Mouse (Mus musculus) heart, postnatal 4 days (tissue): ENCODE results near the gene Sf1. TPM values are rescaled to one million over a fixed set of nuclear protein-coding genes. Genes with fewer than 3 reads are reported as not detected.
A peak's percentile ranks its signal among the peaks of the same experiment; 100 is the strongest.

Experiments
- DNase-seq: peaks from one replicate; pipeline ENCODE4 v3.0.0; 2021
- total RNA-seq, 2 experiments: library from RNA; stranded (reverse); gene quantifications; 2 replicates each; pipeline ENCODE4 v1.2.3; 2021

The Sf1 gene
- total RNA-seq, 2 experiments from 2014 or later = 181 to 188 TPM

DNA sequence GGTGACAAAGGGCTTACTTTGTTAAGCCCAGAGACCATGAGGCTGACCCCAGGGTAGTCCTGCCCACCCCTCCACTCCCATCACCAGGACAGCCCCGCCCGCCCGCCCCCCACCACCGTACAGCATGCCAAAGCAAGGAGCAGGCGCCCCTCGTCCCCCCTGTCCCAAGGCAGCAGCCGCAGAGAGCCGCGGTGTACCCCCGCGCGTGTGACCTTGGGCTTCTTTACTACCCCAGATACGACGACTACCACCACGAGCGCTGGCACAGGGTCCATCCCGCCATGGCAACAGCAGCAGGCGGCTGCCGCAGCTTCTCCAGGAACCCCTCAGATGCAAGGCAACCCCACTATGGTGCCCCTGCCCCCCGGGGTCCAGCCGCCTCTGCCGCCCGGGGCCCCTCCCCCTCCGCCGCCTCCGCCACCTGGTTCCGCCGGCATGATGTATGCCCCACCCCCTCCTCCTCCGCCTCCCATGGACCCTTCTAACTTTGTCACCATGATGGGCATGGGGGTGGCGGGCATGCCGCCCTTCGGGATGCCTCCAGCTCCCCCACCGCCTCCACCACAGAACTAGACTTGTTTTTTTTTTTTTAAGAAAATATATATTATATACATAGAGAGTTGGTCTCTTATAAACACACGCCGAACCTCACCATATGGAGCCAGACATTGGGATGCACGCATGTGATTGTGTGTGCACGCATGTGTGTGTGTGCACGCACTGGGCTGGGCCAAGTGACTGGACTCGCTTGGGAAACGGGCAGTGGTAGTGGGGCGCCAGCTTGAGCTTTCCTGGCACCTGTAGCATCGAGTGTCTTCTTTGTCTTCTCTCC is 12.1 kb downstream of the Sf1 start:
- DNase-seq = no peak

DNA sequence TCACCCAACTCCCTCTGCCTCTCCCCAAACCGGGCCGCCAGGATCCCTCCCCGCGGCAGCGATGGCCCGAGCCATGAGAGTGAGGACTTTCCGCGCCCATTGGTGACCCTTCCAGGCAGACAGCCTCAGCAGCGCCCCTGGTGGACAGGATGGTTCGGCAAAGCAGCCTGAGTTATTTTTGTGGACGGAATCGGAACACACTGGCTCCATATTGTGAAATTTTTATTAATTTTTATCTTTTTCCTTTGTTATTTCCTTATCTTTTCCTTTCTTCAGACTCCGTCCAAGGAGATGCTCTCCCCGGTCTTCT is 12.7 kb downstream of the Sf1 start:
- DNase-seq = peak; percentile 79

DNA sequence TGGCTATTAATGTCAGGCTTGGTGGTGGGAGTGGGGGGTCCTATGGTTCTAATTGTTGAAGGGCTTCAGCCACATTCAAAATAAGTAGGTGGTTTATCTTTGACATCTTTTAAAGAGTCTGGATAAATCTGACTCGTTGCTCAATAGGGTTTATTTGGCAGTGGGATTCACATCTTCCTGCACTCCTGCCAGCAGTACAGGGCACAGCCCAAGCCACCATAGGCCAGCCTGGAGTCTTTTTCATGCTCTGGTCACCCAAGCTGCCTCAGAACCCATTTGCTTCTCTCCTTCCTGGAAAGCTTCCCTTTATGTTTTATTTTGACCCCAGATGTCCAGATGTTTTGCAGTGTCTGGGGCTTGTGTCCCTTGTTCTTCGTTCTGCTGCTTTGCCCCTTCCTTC is 13.2 kb downstream of the Sf1 start:
- DNase-seq = no peak

DNA sequence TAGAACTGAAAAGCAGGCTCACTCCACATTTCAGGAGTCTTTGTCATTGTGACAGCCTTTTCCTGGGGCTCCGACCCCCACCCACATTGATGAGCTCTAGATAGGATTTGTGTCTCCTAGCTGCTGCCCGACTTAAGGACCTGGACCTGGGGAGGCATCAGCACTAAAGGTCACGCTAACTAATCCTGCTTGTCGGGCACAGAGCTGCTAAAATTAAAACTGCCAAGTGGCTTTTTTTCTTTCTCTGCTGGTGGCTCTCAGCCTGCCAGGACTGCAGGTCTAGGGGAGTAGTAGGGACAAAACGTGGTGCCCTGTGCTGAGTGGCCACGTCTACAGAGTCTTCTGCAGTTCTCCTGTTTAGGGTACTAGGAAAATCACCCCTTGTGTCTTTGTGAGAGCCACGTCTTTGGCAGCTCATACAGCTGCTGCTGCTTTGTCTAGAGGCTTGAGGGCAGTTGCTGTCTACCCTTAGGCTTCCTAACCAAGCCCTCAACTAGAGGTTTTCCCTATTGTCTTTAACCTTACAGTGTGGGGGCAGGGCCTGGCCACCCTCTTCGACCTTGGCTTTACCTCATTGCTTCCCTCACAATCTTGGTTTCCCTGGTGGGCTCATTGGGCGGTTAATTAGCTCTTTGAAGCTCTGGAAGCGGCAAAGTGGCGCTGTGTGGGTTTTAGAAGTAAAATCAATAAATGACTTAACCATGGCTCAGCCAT is 14.0 kb downstream of the Sf1 start:
- no peak for DNase-seq

GRCm38 (mm10) chr19:6380411-6381166 is 17.1 kb downstream of the Sf1 start:
- no peak for DNase-seq

- no peak for DNase-seq
Measured at GRCm38 (mm10) chr19:6381238-6381637, 17.7 kb downstream of the Sf1 start.

DNA sequence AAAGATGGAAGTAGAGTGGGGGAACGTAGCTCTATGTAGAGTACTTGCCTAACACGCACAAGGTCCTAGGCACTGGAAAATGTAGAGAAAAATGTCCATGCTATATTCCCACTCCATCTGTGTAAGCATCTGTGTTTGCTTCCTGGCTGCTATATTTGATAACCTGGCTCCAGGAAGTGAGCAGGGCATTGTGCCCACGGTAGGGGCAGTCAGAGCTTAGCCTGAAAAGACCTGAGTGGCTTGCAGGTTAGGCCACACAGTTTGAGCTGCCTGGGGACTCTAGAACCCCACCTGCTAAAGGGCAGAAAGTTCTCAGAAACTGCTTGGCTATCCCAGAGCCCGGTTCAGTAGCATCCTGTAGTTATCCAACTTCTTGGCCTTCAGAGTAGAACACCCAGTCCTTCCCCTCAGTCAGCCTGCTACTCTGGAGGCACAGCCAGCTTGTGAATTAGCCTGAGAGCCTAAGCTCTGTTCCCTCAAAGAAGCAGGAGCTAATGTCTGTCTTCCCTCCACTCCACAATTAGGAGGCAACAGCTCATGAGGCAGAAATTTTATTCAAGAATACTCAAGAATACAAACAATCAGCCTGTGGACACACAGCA is 18.9 kb downstream of the Sf1 start:
- DNase-seq = no peak

- DNase-seq = no peak
Measured at GRCm38 (mm10) chr19:6383470-6383869, 20.0 kb downstream of the Sf1 start.

DNA sequence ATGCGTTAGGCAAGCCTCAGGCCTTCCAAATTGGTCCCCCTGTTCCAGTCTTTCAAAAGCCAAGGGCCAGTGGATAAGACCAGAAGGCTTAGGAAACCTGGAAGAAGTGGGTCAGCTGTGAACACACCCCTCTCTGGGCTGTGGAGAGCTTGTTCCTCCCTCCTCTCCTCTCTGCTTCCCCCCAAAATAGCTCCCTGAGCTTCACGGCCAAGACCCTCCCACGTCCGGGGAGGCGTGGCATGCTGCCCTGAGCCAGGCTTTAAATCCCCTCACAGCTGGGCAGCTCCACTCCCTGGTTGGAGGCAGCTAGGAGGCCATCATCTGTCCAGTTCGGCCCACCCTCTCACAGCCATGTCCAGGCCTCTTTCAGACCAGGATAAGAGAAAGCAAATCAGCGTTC is 20.6 kb downstream of the Sf1 start, which contains the start of gene Pygm:
TSS of gene Pygm (plus strand) at position 272 of the 400 bp plus-strand sequence.
- DNase-seq = peak; percentile 93

- DNase-seq = peak; percentile 38
Measured at GRCm38 (mm10) chr19:6384954-6385353, 21.5 kb downstream of the Sf1 start.

DNA sequence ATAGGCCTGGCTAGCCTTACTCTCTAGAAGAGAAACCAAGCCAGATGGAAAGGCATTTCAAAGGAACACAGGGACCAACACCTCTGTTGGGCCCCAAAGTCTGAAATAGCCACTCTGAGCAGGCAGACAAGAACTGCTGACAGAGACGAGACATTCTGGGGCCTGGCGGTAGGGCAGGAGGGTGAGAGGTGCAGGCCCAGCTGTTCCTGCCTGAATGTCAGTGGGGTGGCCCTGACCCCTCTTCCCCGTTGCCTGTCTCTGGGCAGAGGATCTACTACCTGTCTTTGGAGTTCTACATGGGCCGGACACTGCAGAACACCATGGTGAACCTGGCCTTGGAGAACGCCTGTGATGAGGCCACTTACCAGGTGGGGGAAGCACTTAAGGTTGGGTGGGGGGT is 21.9 kb downstream of the Sf1 start:
- DNase-seq = no peak

DNA sequence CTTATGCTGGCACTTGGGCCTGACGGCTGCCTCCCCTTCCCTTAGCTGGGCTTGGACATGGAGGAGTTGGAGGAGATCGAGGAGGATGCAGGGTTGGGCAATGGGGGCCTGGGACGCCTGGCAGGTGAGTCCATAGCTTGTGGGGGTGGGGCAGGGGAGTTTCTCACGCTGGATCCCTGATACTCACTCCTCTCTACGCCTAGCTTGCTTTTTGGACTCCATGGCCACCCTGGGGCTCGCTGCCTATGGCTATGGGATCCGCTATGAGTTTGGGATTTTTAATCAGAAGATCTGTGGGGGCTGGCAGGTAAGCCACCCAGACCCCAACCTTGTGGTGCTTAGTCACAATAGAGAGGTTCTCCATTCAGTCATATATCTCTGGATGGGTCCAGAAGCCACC is 22.3 kb downstream of the Sf1 start:
- no peak for DNase-seq

DNA sequence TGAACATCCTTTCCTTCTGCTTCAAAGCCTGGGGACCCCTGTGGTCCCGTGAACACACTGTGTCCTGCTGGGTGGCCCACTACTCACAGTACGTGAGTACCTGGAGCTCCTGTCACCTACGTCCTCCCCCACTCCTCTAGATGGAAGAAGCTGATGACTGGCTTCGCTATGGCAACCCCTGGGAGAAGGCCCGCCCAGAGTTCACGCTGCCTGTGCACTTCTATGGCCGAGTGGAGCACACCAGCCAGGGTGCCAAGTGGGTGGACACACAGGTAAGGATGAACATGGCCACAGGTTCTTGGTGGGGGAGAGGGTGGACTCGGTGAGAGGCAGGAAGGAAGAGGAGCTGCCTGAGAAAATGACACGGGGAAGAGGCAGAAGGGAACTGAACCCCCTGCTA is 22.7 kb downstream of the Sf1 start:
- DNase-seq = no peak

GRCm38 (mm10) chr19:6388006-6388405 is 24.5 kb downstream of the Sf1 start:
- DNase-seq = peak; percentile 70

GRCm38 (mm10) chr19:6389803-6390202 is 26.3 kb downstream of the Sf1 start:
- no peak for DNase-seq

DNA sequence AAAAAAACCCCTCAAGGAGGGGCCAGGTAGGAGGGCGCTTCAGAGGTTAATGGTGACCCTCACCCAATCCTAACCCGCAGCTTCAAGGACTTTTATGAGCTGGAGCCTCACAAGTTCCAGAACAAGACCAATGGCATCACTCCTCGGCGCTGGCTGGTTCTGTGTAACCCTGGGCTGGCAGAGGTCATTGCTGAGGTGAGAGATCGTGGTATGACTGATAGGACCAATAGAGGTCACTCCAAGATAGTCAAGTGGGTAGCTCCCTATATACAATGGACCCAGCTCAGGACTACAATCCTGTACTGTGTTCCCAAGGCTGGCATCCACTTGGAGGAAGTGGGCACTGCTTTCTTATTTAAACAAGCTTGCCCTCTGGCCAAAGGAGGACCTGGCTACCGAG is 26.8 kb downstream of the Sf1 start:
- no peak for DNase-seq

- no peak for DNase-seq
Measured at GRCm38 (mm10) chr19:6392743-6393393, 29.4 kb downstream of the Sf1 start.

DNA sequence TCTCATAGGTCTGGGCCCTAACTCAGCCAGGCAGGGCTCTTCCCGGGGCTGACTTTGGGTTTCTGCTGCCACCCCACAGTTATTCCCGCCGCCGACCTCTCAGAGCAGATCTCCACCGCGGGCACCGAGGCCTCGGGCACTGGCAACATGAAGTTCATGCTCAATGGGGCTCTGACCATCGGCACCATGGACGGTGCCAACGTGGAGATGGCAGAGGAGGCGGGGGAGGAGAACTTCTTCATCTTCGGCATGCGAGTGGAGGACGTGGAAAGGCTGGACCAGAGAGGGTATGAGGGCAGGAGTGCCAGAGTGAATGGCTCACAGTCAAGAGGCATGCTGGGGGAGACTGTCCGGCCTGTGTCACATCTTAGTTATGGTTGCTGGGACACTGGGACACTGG is 30.1 kb downstream of the Sf1 start:
- DNase-seq = no peak

DNA sequence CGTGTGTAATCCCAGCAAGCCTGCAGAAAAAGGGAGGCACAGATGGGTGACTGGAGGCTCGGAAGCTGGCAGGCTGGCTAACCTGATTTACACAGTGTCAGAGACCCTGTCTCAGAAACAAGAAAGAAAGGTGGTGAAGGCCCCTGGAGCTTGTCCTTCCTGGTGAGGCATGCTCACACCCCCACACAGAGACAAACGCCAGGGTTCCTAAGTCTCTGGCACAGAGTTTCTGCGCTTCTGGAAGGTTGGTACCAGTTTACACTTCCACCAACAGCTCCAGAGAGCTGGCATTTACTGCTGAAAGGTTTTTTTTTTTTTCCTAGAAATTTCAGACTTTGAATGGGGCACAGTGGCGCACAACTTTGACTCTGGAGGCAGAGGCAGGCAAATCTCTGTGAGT is 32.7 kb downstream of the Sf1 start:
- DNase-seq = no peak

DNA sequence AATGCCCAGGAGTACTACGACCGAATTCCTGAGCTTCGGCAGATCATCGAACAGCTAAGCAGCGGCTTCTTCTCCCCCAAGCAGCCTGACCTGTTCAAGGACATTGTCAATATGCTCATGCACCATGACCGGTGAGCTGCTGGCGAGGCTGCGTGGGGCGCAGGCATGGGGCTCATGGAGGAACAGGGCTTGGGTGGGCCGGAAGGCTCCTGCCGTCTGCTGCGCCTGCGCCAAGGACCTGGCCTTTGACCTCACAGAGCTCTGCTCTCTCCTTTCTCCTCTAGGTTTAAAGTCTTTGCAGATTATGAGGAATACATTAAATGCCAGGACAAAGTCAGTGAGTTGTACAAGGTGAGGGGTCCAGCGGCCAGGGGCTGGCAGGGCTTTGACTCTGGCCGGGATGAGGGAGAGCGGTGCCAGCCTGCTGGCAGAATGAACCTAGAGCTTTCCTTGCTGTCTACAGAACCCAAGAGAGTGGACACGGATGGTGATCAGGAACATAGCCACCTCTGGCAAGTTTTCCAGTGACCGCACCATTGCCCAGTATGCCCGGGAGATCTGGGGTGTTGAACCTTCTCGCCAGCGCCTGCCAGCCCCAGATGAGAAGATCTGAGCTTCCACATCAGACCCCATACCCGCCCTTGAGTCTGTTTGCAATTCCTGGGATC is 34.2 kb downstream of the Sf1 start:
- DNase-seq = no peak

DNA sequence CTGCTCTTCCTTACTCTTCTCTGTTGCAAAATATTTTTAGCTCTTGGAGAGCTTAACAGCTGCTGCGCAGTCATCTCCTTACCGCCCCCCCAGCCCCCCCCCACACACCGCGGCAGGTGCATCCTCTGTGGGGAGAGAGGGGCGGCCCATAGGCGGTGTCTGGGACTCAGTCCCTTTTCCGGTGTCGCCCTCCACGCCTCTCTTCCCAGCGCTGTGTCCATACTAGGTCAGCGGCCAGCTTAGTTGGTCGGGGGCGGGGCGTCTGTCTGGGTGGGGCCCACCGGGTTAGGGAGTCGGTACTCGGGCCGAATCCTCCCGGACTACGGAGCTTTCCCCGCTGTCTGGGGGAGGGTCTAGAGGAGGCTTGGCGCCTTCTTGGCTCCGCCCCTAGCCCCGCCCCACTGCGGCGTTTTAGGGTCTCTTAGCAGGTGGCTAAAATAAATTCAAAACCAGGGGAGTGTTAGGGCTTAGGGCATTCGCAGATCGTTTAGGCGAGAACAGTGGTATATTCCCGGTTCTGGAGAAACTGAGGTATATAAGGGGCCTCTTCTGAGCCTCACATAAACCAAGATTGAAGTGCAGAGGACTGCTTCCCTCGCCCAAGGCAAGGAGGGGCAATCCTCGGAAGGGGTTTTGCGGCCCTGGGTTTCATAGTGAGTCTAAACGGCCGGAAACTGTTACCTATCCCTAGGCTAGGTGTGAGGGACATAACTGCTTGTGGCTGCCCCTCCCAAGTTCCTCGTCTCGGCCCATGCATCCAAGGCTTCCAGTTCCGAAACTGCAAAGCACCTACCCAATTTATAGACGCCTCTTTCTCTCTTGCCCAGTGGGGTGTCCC is 35.2 kb downstream of the Sf1 start:
- DNase-seq = peak; percentile 84
